Mouse (Mus musculus): ENCODE measurements around the gene Hist1h2bf.
"Not testable (repeated sequence)": the region's sequence is repeated elsewhere in the genome, so short reads cannot be mapped to it uniquely, and the experiment has no call there.

Hist1h2bf gene

DNA sequence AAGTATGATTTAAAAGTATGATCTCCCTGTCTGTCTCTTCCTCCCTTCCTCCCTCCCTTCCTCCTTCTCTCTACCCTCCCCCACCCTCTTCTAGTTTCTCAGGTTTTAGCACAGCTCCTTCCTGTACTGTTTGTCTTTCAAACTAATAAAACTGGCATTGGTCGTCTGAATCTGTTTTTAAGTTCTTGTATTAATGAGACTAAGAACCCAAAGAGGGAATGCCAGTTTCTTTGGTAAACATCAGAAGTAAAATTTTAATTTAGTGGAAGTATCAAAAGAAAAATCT, 12.9 kb upstream of the Hist1h2bf start:
- no peak for DNase-seq (ENCODE audit: low spot score)

DNA sequence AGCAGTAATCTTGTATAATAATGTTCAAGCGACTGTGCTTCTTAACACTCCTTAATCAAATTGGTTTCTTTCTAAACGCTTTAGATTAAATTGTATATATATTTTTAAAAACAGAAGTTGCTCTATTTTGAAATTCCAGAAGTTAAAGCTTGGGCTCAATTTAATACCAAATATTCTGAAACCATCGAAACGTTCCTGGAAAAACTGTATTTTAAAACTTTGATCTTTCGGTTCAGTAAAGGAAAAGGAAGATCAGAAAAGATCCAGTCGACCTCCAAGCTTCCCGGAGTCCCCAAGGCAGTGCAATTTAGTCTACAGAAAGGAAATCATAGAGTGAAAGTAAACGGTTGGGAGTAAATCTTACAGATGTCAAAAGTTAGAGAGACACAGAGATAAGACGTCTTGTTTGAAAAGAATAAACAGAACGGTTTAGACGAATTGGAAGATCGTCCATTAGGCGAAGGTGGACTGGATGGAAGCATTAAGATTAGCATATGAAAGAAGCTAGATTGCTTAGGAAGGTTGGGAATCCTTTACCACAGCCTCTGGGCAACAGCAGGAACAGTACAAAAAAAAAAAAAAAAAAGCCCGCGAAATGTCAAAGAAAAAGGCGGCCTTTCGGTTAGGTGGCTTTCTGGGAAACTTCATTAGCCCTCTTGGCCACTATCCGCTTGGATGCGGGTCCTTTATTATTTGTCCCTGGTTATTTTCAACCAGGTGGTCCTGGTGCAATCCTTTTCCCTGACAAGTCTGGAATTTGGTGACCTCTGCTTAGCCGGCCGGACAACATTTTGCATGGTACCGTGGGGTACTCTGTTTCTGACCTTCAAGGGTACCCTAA, 12.3 kb upstream of the Hist1h2bf start:
- DNase-seq (ENCODE audit: low spot score) = no peak

DNA sequence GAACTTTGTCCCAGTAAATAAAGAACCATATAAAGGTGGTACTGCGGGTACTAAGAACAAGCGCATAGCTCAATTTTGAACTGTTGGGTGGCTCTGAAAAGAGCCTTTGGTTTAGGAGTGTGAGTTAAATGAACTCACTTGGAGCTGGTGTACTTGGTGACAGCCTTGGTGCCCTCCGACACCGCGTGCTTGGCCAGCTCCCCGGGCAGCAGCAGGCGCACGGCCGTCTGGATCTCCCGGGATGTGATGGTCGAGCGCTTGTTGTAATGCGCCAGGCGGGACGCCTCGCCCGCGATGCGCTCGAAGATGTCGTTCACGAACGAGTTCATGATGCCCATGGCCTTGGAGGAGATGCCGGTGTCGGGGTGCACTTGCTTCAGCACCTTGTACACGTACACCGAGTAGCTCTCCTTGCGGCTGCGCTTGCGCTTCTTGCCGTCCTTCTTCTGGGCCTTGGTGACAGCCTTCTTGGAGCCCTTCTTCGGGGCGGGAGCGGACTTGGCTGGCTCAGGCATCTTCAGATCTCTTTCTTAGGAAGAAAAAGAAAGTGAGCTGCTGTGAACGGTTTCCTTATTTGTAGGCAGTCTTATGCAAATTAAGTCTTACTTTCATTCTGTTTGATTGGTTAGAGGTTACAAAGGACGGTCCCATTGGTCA, 11.6 kb upstream of the Hist1h2bf start:
- DNase-seq (ENCODE audit: low spot score) = peak; percentile 69

DNA sequence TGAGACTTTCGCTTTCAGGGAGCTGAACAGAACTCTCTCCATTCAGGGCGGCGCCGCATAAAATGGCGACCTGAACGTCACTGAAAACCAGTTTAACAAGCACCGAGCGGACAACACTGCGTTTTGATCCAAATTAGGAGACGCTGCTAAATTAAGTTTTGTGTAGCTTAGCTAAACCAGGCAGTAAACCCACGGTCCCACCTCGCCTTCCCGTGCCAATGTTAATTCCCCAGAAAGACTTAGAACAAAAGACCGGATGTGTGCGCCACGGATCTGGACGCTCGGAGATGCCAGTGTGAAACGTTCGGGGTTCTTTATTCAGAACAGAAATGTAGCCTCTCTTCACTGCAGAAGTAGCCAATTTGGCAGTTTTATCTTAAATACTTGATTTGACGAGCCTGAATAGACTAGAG, 11.0 kb upstream of the Hist1h2bf start:
- peak; percentile 66 for DNase-seq (ENCODE audit: low spot score)

DNA sequence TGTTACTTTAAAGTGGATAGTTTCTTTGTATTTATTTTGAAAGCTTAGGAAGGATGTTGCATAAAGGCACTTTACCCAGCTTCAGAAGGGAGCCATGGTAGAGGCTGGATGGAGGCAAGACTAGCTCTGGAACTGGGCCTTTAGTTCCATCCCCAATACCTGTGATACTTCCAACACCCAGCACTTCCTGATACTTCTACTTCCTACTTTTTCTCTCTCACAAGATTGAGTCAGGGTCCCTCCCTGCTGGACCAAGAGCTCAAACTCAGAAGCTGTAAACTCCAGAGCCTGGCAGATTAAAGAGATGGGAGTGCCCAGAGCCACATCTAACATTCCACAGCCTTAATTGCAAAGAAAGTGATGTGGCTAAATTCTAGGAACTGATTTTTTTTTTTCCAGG, 10.3 kb upstream of the Hist1h2bf start:
- no peak for DNase-seq (ENCODE audit: low spot score)

DNA sequence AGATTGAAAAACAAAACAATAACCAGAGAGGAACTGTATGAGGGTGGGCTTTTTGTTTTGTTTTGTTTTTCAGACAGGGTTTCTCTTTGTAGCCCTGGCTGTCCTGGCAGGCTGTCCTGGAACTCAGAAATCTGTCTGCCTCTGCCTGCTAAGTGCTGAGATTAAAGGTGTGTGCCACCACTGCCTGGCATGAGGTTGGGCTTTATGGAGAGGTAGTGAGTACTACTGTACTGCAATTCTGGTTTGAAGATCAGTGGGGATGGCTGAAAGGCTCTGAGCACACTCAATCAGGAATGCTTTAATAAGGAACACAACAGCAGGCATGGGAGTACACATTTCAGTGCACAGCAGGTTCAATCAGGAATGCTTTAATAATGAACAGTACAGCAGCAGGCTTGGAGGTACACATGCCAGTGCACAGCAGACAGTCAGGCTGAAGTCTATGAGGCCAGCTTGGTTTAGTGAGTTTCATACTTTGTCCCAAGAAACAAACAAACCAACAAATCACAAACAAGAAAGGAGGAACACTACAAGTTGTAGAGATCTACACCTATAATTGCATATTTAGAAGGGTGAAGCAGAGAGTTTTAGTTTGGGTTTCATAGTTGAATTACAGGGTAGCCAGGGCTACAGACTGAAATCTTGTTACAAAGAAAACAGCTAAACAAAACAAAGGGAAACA, 9.5 kb upstream of the Hist1h2bf start:
- DNase-seq (ENCODE audit: low spot score) = no peak

DNA sequence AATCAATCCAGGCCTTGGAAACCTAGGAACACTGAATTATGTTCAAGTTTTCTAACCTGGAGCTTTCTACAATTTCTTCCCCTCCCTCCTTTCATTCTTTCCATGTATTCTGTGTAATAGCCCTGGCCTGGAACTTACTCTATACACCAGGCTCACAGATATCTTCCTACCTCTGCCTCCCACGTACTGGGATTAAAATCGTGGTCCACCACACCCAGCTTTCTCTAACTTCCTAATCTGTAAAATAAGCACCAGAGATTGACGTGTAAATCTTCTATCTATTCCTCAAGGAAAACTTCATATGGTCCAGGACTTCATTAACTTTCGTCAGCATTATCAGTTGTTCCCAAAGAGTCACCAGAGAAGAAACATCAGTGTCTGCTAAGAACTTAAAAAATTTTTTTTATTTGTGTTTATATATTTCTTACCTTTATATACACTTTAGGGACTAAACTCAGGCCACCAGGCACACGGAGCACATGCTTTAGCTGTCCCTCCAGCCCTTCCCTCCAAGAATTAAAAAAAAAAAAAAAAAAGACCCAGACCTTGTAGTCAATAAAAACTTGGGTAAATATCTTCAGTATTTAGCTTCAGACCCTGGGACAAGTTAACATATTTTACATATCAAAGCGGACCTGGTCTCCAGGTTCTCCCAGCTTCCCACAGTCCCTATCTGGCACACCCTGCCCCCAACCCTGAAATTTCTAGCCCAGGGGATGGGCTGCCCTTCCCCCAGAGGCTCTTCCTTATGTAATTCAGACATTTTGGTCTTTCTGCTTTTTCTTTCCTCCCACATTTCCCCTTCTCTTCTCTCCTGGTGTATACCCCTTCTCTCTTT, 8.4 kb upstream of the Hist1h2bf start:
- DNase-seq (ENCODE audit: low spot score) = no peak

DNA sequence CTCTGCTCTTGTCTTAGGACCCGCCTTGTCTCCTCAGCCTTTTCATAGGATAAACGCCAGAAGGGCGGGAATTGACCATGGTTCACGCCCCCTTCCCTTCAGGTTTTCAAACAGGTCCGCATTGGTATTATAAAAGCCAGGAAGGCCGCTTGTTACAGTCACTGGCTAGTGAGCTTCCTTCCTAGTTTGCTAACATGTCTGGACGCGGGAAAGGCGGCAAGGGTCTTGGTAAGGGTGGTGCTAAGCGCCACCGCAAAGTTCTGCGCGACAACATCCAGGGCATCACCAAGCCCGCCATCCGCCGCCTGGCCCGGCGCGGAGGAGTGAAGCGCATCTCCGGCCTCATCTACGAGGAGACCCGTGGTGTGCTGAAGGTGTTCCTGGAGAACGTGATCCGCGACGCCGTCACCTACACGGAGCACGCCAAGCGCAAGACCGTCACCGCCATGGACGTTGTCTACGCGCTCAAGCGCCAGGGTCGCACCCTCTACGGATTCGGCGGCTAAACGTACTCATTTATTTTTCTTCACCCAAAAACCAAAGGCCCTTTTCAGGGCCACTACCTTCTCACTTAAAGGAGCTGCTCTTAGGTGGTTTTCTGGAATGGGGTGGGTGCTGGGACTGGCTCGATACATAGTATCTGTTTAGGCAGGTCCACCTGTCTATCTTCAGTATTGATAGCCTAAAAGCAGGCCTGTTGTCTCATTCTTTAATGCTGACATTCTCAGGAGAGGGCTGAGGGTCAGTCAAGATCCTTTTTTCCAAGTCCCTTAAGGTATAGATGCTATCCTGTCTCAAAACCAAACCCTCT, 7.6 kb upstream of the Hist1h2bf start, which contains the start of gene Hist1h4d:
TSS of gene Hist1h4d (plus strand) at position 191 of the 811 bp plus-strand sequence.
- DNase-seq (ENCODE audit: low spot score) = peak; percentile 91

DNA sequence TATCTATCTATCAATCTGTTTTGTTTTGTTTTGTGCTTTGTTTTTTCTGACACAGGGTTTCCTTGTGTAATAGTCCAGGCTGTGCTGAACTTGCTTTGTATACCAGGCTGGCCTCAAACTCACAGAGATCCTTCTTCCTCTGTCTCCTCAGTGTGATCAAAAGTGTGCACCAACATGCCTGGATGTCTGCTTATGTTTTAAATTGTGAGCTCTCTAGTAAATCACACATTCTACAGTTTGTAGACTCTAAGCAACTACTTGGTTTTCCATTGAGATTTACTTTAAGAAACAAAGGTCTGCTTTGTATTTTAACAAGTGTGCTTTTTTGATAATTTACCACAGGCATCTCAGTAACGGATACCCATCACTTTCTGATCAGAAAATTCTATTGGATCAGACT, 3.8 kb upstream of the Hist1h2bf start:
- DNase-seq (ENCODE audit: low spot score) = no peak

DNA sequence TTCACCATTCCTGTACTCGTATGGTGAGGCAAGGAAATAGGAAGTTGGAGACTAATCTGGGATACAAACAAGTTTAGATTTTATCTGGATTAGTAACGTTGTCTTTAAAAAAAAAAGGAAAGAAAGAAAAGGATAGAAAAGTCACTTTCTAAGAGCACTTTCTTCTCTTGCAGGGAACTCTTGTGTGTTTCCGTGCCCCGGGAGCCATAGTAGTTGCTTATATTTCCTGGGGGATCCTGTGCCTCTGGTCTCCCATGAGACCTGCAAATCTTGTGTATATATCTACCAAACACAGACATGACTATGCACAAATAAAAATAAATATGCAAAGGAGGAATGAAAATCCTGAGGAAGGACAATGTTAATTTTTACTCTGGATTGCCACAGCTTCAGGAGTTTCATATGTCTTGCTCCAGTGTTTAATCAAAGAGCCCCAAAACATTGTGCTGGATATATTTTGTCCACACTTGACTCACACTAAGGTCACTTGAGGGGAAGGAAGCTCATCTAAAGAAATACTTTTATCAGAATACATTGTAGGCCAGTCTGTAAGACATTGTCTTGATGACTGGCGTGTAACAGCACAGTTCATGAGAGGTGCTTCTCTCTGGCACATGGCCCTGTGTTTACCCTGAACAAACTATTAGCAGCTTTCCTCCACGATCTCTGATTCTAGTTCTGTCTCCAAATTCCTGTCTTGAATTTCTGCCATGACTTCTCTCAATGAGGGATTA, 3.1 kb upstream of the Hist1h2bf start:
- no peak for DNase-seq (ENCODE audit: low spot score)

DNA sequence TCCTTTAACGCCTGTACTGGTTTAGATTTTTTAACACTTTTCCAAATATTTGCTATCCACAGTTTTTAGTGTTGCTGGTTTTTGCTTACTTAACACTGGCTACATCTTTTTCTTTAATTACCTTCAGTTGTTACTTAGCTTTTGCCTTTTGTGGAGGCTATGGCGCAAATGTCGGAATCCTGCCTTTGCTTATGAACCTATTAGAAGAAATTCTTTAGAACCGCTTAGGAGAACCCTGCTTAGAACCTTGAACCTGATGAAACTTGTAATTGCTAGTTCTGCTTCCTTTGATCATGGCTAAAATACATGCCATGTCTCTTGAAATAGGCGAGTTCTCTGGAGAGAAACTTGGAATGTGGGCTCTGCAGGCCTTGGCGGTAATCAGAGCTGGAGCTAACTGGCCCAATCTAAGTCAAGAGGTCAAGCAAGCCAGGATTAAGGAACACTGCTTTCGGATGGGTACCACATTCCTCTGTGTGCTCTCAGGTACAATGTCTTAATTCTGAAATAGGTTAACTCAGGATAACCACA, 2.4 kb upstream of the Hist1h2bf start:
- no peak for DNase-seq (ENCODE audit: low spot score)

DNA sequence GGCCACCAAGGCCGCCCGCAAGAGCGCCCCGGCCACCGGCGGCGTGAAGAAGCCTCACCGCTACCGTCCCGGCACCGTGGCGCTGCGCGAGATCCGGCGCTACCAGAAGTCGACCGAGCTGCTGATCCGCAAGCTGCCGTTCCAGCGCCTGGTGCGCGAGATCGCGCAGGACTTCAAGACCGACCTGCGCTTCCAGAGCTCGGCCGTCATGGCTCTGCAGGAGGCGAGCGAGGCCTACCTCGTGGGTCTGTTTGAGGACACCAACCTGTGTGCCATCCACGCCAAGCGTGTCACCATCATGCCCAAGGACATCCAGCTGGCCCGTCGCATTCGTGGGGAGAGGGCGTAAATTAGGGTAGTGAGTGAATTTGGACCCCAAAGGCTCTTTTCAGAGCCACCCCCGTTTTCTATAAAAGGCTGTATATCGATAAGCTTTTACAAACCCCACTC, 1.9 kb upstream of the Hist1h2bf start:
- DNase-seq (ENCODE audit: low spot score) = not testable (repeated sequence)

DNA sequence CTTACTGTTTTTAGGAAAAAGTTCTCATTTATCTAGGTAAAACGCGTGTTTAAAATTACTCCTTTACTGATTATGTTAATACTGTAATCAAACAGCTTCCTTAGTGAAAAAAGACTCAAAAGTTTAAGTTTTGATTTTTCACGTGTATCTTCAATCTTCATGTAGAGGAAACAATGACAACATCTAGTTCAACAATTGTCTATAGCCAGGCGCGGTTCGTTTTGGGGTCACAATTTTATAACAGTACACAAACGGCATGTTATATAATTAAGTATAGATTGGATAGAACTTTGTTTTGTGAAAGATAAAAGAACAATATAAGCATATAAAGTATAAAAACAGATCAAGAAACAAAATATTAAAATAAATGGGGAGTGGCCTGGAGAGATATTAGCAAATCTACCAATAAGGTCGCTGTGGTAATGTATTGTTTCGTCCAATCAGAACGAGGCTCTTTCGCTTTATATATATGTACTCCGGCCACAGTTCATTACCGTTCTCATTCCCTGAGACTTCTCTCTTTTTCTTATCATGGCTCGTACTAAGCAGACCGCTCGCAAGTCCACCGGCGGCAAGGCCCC, 1.4 kb upstream of the Hist1h2bf start, which contains the start of gene Hist1h3d:
TSS of gene Hist1h3d (plus strand) at position 493 of the 581 bp plus-strand sequence.
- DNase-seq (ENCODE audit: low spot score) = no peak

DNA sequence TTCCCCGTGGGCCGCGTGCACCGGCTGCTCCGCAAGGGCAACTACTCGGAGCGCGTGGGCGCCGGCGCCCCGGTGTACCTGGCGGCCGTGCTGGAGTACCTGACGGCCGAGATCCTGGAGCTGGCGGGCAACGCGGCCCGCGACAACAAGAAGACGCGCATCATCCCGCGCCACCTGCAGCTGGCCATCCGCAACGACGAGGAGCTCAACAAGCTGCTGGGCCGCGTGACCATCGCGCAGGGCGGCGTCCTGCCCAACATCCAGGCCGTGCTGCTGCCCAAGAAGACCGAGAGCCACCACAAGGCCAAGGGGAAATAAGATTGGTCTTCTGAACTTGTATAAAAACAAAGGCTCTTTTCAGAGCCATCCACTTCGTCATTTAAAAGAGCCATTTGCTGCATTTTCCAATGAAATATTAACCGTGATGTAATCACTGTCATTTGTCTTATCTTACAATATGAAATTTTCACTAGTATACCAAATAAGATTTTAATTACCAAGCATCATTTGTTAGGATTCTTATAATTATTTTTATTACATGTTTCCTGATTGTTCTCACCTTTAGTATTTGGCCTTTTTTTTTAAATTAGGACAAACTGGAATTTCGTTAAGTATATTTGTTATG, 662 bp upstream of the Hist1h2bf start:
- DNase-seq (ENCODE audit: low spot score) = not testable (repeated sequence)

DNA sequence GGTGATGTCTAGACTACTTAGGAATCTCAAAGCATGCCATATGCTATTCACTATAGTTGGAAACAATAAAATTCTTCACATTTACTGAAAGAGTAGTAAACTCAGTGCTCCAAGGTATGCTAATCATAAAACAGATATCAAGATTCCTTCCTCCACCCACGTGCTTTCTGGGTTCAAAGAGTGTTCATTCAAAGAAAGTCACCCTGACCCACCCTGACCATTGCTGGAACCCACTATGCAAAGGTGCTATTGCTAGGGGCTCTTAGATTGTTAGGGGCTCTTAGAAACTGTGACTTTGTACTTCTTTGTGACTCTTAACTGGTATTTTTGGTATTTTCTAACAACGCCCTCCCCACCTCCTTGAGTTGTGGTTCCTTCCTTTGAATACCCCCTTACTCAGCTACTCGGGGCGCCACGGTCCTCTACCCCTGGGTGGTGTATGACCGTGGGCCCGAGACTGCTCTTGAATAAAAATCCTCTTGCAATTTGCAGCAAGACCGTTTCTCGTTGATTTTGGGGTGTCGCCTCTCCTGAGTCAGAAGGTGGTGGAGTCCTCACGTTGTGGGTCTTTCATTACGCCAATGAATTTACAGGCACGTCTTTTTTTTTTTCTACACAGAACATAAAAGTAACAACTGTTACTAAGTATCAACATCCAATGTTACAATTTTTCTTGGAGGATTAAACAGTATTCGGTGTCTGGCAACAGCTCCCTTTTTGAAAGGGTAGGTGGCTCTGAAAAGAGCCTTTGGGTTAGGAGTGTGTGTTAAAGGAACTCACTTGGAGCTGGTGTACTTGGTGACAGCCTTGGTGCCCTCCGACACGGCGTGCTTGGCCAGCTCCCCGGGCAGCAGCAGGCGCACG, 730 bp downstream of the Hist1h2bf start:
- DNase-seq (ENCODE audit: low spot score) = not testable (repeated sequence)

DNA sequence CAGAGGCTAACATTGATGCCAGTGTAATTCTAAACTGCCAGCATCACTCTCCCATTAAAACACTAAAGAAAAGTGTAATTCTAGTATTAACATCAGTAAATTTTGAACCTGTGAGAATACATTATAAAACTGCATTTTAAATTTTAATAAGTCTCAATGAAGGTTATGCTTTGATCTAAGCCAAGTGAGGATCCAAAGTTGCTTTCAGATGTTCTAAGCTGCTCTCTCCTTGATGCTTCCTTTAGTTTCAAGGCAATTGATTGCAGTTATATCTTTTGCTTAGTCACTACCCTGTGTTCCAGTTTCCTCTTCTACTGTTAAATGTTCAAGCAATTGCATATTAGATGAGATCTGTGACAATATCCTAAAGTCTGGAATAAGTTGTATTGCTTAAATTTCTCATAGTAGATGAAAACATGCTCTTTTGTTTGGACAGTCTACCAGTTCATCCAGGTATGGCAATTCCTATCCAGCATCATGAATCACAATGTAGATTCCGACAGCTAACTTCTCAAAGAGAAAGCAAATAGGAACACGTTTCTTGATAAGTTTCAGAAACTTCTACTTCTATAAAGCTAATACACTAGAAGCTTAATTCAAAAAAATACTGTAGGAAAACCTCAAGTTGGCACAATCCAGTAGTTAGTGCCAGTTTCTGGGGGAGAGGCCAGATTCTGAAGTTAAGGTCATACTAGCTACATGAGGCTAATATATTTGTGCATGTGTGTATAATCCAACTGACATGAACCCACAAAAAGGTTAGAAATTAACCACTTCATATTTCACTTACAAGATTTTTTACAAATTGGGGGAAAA, 1.6 kb downstream of the Hist1h2bf start:
- no peak for DNase-seq (ENCODE audit: low spot score)

DNA sequence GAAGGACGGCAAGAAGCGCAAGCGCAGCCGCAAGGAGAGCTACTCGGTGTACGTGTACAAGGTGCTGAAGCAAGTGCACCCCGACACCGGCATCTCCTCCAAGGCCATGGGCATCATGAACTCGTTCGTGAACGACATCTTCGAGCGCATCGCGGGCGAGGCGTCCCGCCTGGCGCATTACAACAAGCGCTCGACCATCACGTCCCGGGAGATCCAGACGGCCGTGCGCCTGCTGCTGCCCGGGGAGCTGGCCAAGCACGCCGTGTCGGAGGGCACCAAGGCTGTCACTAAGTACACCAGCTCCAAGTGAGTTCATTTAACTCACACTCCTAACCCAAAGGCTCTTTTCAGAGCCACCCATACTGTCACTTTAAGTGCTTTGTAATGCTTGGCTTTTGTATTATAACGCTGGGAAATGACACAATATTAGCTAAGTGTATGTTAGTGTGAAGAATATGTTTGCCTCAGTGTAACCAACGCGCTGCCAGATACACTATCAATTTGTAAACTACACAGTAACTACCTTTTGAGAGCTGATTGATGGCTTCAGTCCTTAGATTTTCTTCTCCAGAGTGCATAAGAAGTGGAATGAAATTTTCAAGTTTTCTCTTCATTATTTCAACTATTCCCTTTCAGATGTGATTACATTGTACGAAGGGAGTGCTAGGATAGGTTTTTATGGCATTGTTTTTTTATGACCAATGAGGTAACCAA, 2.3 kb downstream of the Hist1h2bf start:
- DNase-seq (ENCODE audit: low spot score) = not testable (repeated sequence)
